Mouse (Mus musculus) G1E (cell line): ENCODE data around the gene Tbc1d22a. TPM values are rescaled to one million over a fixed set of nuclear protein-coding genes. Genes with fewer than 3 reads are reported as not detected.
"Not testable (repeated sequence)": the region's sequence is repeated elsewhere in the genome, so short reads cannot be mapped to it uniquely, and the experiment has no call there.

Source experiments
- ATAC-seq: 2 replicates; pipeline ENCODE4 v1.8.0; 2016; ENCODE audit warnings: mild to moderate bottlenecking; ENCODE audit not compliant: insufficient number of reproducible peaks, poor library complexity, low FRiP score, severe bottlenecking; ENCODE audit errors: extremely low read depth
- DNase-seq: peaks from one replicate; pipeline ENCODE4 v3.0.0; 2012; ENCODE audit warnings: low spot score
- H3K27me3 ChIP-seq: 2 replicates; pipeline ENCODE4 v1.6.1; 2012; ENCODE audit warnings: mild to moderate bottlenecking, low read length, inconsistent platforms; ENCODE audit not compliant: insufficient read depth
- H3K36me3 ChIP-seq: replicated peaks from 2 replicates; pipeline ENCODE3; 2012; ENCODE audit warnings: mild to moderate bottlenecking, inconsistent platforms
- H3K4me1 ChIP-seq: 2 replicates; pipeline ENCODE4 v1.6.1; 2012; ENCODE audit warnings: low read depth, low read length, inconsistent platforms, mixed read lengths; ENCODE audit not compliant: insufficient read depth
- H3K4me3 ChIP-seq: 2 replicates; pipeline ENCODE4 v1.5.1; 2012; ENCODE audit warnings: low read depth, mild to moderate bottlenecking, inconsistent platforms, low read length, moderate library complexity, mixed read lengths
- H3K9me3 ChIP-seq: replicated peaks from 2 replicates; pipeline ENCODE4 v1.6.1; 2012; ENCODE audit warnings: inconsistent platforms
- CTCF ChIP-seq: IDR thresholded peaks from 2 replicates; pipeline ENCODE4 v1.5.1; 2012; ENCODE audit warnings: low read depth, low read length, inconsistent platforms, mixed read lengths
- GATA1 ChIP-seq: IDR thresholded peaks from 2 replicates; pipeline ENCODE4 v1.6.1; 2012; ENCODE audit warnings: borderline replicate concordance, low read length, inconsistent platforms, mixed read lengths
- GATA2 ChIP-seq: IDR thresholded peaks from 2 replicates; pipeline ENCODE4 v1.6.1; 2012; ENCODE audit warnings: low read depth, low read length, inconsistent platforms, borderline replicate concordance
- POLR2AphosphoS5 ChIP-seq: IDR thresholded peaks from 2 replicates; pipeline ENCODE4 v1.6.1; 2012; ENCODE audit warnings: low read depth, low read length, inconsistent platforms; ENCODE audit not compliant: insufficient replicate concordance
- TAL1 ChIP-seq: conservative IDR thresholded peaks from 2 replicates; pipeline ENCODE4 v1.6.1; 2012; ENCODE audit warnings: low read depth, low read length, inconsistent platforms, mixed read lengths
- polyA plus RNA-seq: library from polyadenylated mRNA; stranded (reverse); fragments of >175 nt; gene quantifications from 2 replicates; pipeline ENCODE4 v1.2.3, GENCODE M21; 2012
- total RNA-seq, 2 experiments: library from RNA; stranded (forward) in 1 of 2; stranded (reverse) in 1 of 2; fragments of 200-1000 nt in 1 of 2; fragments of >200 nt in 1 of 2; fragmentation: Nextera tagmentation in 1 of 2; gene quantifications; 2 replicates each; pipeline ENCODE4 v1.2.3; 2014 to 2017

Tbc1d22a gene
- total and polyA plus RNA-seq, 3 experiments, result 11.5 to 13.6 (median 11.9) TPM

DNA sequence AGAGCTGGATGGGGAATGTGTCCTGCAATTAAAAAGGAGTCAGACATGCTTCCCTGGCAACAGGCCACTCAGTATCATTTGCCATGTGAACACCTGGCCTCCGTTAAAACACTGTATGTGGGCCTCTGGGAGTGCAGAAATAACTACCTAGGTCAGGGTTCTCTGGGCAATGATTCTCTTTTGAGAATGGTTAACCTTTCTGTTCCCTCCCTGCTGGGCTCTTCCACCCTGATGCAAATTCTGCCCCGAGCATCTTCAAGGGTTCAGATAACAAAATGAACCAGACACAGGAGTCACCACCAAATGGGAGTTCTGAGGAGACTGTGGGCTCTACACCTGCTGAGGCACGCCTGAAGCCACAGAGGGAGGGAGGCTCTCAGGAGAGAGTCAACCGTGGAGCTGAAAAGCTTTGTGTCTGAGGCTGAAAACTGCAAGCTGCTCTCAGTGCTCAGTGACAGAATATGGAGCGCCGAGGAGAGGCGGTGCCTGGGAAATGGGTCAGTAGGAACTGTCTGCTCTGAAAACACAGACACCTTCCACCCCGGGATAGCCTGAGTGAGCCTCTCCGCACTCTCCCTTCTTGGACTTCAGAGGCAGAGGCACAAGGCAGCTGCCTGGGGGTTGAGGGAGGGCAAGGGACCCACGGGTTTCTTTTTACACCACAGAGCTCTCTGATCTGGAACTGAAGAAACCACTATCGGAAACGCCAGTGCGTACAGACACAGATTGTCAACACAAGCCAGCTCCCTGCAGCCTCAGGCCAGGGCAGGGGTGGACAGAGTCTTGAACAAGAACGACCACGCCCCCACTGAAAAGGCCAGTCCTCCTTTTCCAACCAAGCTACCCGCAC, 40.9 kb upstream of the Tbc1d22a start:
- no peak for ATAC-seq
- H3K4me1 ChIP-seq, result peaks cover under 1% of the 10 kb centered on the region; the same call in 1 of the 2 replicates
- TF ChIP-seq GATA1 (no peak), CTCF (no peak), POLR2AphosphoS5 (no peak), GATA2 (no peak), TAL1 (no peak)
- peaks cover 15% of the 10 kb centered on the region for H3K27me3 ChIP-seq
- no peak for DNase-seq
- H3K36me3 ChIP-seq, result no peaks in the 10 kb centered on the region
- no peaks in the 10 kb centered on the region for H3K9me3 ChIP-seq
- no peak overlapping the region for H3K4me3 ChIP-seq

DNA sequence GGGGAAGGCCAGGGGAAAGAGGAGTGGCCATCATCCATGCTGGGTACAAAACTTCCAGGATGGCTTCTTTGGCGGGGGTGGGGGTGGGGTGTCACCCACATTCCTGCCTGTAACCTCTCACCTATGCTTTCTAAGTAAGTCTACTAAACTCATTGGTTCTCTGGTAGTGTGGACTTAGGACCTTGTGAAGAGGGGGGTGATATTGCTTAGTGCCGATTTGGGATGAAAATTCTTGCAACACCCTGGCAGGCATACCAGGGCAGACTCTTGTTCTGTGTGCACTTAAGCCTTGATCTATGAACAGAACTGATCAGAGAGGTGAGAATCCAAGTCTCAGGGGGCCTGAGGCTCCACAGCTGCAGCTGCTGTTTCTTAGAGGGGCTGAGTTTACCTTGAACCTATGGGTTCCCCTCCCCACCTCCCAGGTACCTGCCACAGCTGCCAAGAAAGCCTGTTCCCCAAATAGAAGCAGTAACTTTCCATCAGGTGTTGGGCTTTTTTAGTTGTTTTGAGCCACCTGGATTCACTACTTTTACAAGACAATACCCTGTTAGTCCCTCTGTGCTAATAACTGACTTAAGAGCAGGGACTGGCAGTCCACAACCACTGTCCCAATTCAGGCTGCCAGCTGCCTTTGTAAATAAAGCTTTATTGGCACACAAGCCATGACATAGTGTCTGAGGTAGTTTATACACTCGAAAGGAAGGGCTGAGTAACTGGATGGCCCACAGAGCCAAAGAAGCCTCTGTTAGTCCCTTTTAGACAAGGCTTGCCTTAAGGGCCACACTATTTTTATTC, 38.8 kb upstream of the Tbc1d22a start:
- no peak for TF ChIP-seq CTCF
- TF ChIP-seq TAL1, result no peak
- Histone ChIP-seq H3K27me3 (peaks cover 10% of the 10 kb centered on the region), H3K4me1 (no peaks in the 10 kb centered on the region), H3K9me3 (no peaks in the 10 kb centered on the region), H3K36me3 (no peaks in the 10 kb centered on the region), H3K4me3 (no peak overlapping the region)
- ATAC-seq (no peak), DNase-seq (no peak)

DNA sequence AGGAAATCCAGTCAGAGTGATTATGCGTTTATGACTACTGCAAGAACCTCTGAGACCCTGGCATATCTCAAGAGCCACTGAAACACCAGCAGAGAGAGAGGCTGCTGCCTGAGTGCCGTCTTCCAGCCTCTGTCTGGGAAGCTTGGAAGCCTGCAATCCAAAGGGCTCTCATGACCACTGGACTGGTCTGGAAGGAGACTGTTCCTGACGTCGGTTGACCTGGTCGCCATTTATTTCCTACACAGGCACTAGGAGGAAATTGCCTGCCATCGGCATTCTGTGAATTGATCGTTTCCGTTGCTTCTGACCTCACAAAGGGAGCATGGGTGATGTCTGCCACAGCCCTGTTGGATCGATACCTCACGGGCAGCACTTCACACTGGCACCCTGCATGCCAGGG, 38.1 kb upstream of the Tbc1d22a start:
- TF ChIP-seq CTCF (no peak), POLR2AphosphoS5 (no peak), GATA1 (no peak), GATA2 (no peak)
- H3K9me3 ChIP-seq, result no peaks in the 10 kb centered on the region
- no peak for DNase-seq
- peaks cover 10% of the 10 kb centered on the region for H3K27me3 ChIP-seq
- ATAC-seq, result no peak
- no peaks in the 10 kb centered on the region for H3K36me3 ChIP-seq
- no peaks in the 10 kb centered on the region for H3K4me1 ChIP-seq
- no peak overlapping the region for H3K4me3 ChIP-seq

DNA sequence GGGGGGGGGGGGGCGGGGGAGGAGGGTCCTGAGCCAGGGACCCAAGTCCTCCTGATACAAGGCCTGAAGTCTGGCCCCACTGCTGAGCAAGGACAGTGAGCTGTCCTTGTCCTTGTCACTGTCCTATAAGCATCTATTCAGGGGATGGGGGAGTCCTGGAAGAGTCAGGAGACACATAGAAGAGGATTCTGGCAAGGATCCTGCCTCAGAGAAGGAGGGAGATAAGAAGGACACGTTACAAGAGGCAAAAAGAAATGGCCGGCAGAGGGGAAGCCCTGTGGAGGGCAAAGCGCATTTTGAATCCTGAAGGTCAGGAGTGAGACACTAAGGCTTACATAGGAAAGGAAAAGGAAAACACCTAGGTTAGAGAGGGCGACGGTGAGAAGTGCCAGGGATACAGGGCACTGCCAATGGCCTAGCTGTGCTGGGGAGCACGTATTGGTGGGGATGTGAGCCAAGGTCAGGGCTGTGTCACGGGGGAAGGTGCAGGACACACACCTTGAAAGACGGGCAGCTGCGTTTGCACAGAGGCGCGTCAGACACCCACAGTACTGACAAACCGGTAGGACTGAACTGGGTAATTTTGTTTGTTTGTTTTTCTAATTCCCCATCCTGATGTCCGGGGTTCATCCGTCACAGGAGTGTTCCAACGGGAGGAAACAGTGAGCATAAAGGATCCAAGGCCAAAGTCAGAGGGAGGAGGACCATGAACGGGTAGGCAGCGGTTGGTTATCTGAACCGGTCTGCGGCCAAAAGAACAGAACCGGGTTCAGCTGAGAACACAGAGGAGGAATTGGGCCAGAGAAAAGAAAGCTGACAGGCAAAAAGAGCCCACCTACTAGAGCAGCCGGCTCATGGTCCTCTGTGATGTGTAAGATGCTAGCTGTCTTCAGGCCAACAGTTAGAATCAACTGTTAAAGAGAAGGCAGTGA, 37.2 kb upstream of the Tbc1d22a start:
- Histone ChIP-seq H3K27me3 (peaks cover 10% of the 10 kb centered on the region), H3K4me1 (no peaks in the 10 kb centered on the region), H3K36me3 (no peaks in the 10 kb centered on the region), H3K9me3 (no peaks in the 10 kb centered on the region), H3K4me3 (no peak overlapping the region)
- DNase-seq (no peak), ATAC-seq (no peak)
- TF ChIP-seq POLR2AphosphoS5 (no peak), TAL1 (no peak)

DNA sequence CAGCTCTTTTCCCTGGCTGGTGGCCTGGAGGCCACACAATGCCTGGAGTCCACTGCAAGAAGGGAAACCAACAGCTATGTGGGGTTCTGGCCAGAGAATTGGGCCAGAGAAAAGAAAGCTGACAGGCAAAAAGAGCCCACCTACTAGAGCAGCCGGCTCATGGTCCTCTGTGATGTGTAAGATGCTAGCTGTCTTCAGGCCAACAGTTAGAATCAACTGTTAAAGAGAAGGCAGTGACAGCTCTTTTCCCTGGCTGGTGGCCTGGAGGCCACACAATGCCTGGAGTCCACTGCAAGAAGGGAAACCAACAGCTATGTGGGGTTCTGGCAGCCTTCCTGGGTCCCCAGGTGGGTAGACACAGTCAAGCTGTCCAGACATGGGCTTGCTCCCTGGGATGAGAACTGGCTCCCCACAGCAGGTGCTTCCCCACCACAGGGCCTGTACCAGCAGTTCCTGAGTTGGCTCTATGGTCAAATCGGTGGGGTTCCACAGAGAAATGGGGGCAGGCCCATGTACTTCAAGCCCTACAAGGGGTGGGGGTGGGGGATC, 36.5 kb upstream of the Tbc1d22a start:
- not testable (repeated sequence) for H3K9me3 ChIP-seq, H3K4me1 ChIP-seq, H3K27me3 ChIP-seq, H3K36me3 ChIP-seq, DNase-seq, ATAC-seq, H3K4me3 ChIP-seq

DNA sequence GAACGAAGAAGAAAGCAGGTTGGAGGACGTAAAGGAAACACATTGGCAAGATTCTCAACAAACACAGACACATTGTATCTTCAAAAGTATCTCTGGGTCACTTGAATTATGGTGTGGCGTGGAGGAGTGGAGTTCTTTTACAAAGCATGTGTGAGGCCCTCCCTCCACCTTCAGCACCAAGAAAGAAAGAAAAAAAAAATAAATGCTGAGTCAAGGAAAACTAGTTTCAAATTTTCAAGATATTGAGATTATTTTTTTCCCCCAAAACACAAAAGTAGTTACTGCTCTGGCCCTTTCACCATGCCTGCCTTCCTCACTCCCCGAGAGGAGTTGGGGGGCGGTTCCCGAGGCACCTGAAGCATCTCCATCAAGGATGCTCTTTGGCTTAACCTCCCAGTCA, 35.7 kb upstream of the Tbc1d22a start:
- H3K36me3 ChIP-seq, result no peaks in the 10 kb centered on the region
- no peaks in the 10 kb centered on the region for H3K4me1 ChIP-seq
- ATAC-seq (no peak), DNase-seq (no peak)
- no peaks in the 10 kb centered on the region for H3K9me3 ChIP-seq
- TF ChIP-seq GATA2 (no peak), POLR2AphosphoS5 (no peak), TAL1 (no peak), CTCF (no peak), GATA1 (no peak)
- H3K4me3 ChIP-seq, result no peak overlapping the region
- H3K27me3 ChIP-seq, result peaks cover 13% of the 10 kb centered on the region
